Mouse (Mus musculus): Measurements from ENCODE around the gene Col5a1. TPM values are rescaled to one million over a fixed set of nuclear protein-coding genes. Genes with fewer than 3 reads are reported as not detected.

Gene Col5a1
- polyA plus RNA-seq, 1 experiment from 2014 or later: 59.1 TPM

GRCm38 (mm10) chr2:27969158-27969557 is 82.9 kb downstream of the Col5a1 start:
- H3K4me2 ChIP-seq: no peak overlapping the region
- H3K36me3 ChIP-seq: peaks cover 95% of the 10 kb centered on the region
- no peaks in the 10 kb centered on the region for H3K4me1 ChIP-seq (replicated peaks)
- ATAC-seq (ENCODE audit: insufficient number of reproducible peaks, insufficient read depth, low FRiP score, low TSS enrichment, low read depth): no peak
- 14% methylated on average over 6 of the region's 6 CpGs for WGBS
- no peak overlapping the region for H3K9ac ChIP-seq (replicated peaks)
- H3K27me3 ChIP-seq: no peaks in the 10 kb centered on the region
- H3K27ac ChIP-seq: no peak overlapping the region
- H3K9me3 ChIP-seq: no peaks in the 10 kb centered on the region
- no peak overlapping the region for H3K4me3 ChIP-seq (replicated peaks)

- Histone ChIP-seq H3K27ac (no peak overlapping the region), H3K4me3 (replicated peaks) (no peak overlapping the region), H3K4me1 (replicated peaks) (no peaks in the 10 kb centered on the region), H3K27me3 (no peaks in the 10 kb centered on the region), H3K4me2 (no peak overlapping the region), H3K9ac (replicated peaks) (no peak overlapping the region), H3K9me3 (no peaks in the 10 kb centered on the region), H3K36me3 (peaks cover 80% of the 10 kb centered on the region)
- no peak for ATAC-seq (ENCODE audit: insufficient number of reproducible peaks, insufficient read depth, low FRiP score, low TSS enrichment, low read depth)
- 59% methylated on average over 3 of the region's 3 CpGs for WGBS
Measured at GRCm38 (mm10) chr2:27973840-27974239, 87.6 kb downstream of the Col5a1 start.

GRCm38 (mm10) chr2:27975786-27976185 is 89.6 kb downstream of the Col5a1 start:
- Histone ChIP-seq H3K9ac (replicated peaks) (no peak overlapping the region), H3K4me3 (replicated peaks) (no peak overlapping the region), H3K27me3 (no peaks in the 10 kb centered on the region), H3K4me1 (replicated peaks) (no peaks in the 10 kb centered on the region), H3K36me3 (peaks cover 81% of the 10 kb centered on the region), H3K27ac (no peak overlapping the region), H3K9me3 (no peaks in the 10 kb centered on the region), H3K4me2 (no peak overlapping the region)
- 44% methylated on average over 3 of the region's 3 CpGs for WGBS
- no peak for ATAC-seq (ENCODE audit: insufficient number of reproducible peaks, insufficient read depth, low FRiP score, low TSS enrichment, low read depth)

GRCm38 (mm10) chr2:27976512-27976911 is 90.3 kb downstream of the Col5a1 start:
- H3K9me3 ChIP-seq: no peaks in the 10 kb centered on the region
- H3K4me1 ChIP-seq (replicated peaks): no peaks in the 10 kb centered on the region
- 76% methylated on average over 4 of the region's 4 CpGs for WGBS
- no peak overlapping the region for H3K9ac ChIP-seq (replicated peaks)
- H3K36me3 ChIP-seq: peaks cover 81% of the 10 kb centered on the region
- no peak overlapping the region for H3K4me2 ChIP-seq
- H3K27me3 ChIP-seq: no peaks in the 10 kb centered on the region
- ATAC-seq (ENCODE audit: insufficient number of reproducible peaks, insufficient read depth, low FRiP score, low TSS enrichment, low read depth): no peak
- H3K4me3 ChIP-seq (replicated peaks): no peak overlapping the region
- no peak overlapping the region for H3K27ac ChIP-seq

- Histone ChIP-seq H3K27ac (no peak overlapping the region), H3K36me3 (peaks cover 86% of the 10 kb centered on the region), H3K4me2 (no peak overlapping the region), H3K9ac (replicated peaks) (no peak overlapping the region), H3K27me3 (no peaks in the 10 kb centered on the region), H3K4me3 (replicated peaks) (no peak overlapping the region), H3K9me3 (no peaks in the 10 kb centered on the region), H3K4me1 (replicated peaks) (no peaks in the 10 kb centered on the region)
- ATAC-seq (ENCODE audit: insufficient number of reproducible peaks, insufficient read depth, low FRiP score, low TSS enrichment, low read depth): no peak
- WGBS: 78% methylated on average over 2 of the region's 2 CpGs
Measured at GRCm38 (mm10) chr2:27981066-27981465, 94.8 kb downstream of the Col5a1 start.

- no peak for ATAC-seq (ENCODE audit: insufficient number of reproducible peaks, insufficient read depth, low FRiP score, low TSS enrichment, low read depth)
- Histone ChIP-seq H3K4me1 (replicated peaks) (no peaks in the 10 kb centered on the region), H3K27ac (no peak overlapping the region), H3K9ac (replicated peaks) (no peak overlapping the region), H3K9me3 (no peaks in the 10 kb centered on the region), H3K4me2 (no peak overlapping the region), H3K27me3 (no peaks in the 10 kb centered on the region), H3K4me3 (replicated peaks) (no peak overlapping the region), H3K36me3 (peaks cover 88% of the 10 kb centered on the region)
- WGBS: 84% methylated on average over 14 of the region's 14 CpGs
Measured at GRCm38 (mm10) chr2:27981621-27982535, 95.7 kb downstream of the Col5a1 start.

- no peaks in the 10 kb centered on the region for H3K27me3 ChIP-seq
- no peaks in the 10 kb centered on the region for H3K4me1 ChIP-seq (replicated peaks)
- H3K9me3 ChIP-seq: no peaks in the 10 kb centered on the region
- H3K36me3 ChIP-seq: peaks cover 93% of the 10 kb centered on the region
- no peak overlapping the region for H3K4me2 ChIP-seq
- no peak for ATAC-seq (ENCODE audit: insufficient number of reproducible peaks, insufficient read depth, low FRiP score, low TSS enrichment, low read depth)
- H3K9ac ChIP-seq (replicated peaks): no peak overlapping the region
- no peak overlapping the region for H3K27ac ChIP-seq
- no peak overlapping the region for H3K4me3 ChIP-seq (replicated peaks)
Measured at GRCm38 (mm10) chr2:27983093-27983492, 96.9 kb downstream of the Col5a1 start.

- Histone ChIP-seq H3K27me3 (no peaks in the 10 kb centered on the region), H3K36me3 (peaks cover 100% of the 10 kb centered on the region), H3K9ac (replicated peaks) (no peak overlapping the region), H3K4me2 (no peak overlapping the region), H3K4me1 (replicated peaks) (no peaks in the 10 kb centered on the region), H3K27ac (no peak overlapping the region), H3K9me3 (no peaks in the 10 kb centered on the region), H3K4me3 (replicated peaks) (no peak overlapping the region)
- WGBS: 50% methylated on average over 3 of the region's 3 CpGs
- no peak for ATAC-seq (ENCODE audit: insufficient number of reproducible peaks, insufficient read depth, low FRiP score, low TSS enrichment, low read depth)
Measured at GRCm38 (mm10) chr2:27983884-27984283, 97.7 kb downstream of the Col5a1 start.

GRCm38 (mm10) chr2:27986751-27987150 is 100.5 kb downstream of the Col5a1 start:
- Histone ChIP-seq H3K36me3 (peaks cover 99% of the 10 kb centered on the region), H3K4me3 (replicated peaks) (no peak overlapping the region), H3K27me3 (no peaks in the 10 kb centered on the region), H3K9me3 (no peaks in the 10 kb centered on the region), H3K4me2 (no peak overlapping the region), H3K27ac (no peak overlapping the region), H3K9ac (replicated peaks) (no peak overlapping the region), H3K4me1 (replicated peaks) (no peaks in the 10 kb centered on the region)
- no peak for ATAC-seq (ENCODE audit: insufficient number of reproducible peaks, insufficient read depth, low FRiP score, low TSS enrichment, low read depth)
- WGBS: 86% methylated on average over 4 of the region's 4 CpGs

- no peak for ATAC-seq (ENCODE audit: insufficient number of reproducible peaks, insufficient read depth, low FRiP score, low TSS enrichment, low read depth)
- peaks cover 95% of the 10 kb centered on the region for H3K36me3 ChIP-seq
- no peaks in the 10 kb centered on the region for H3K27me3 ChIP-seq
- WGBS: 89% methylated on average over 13 of the region's 13 CpGs
- no peaks in the 10 kb centered on the region for H3K4me1 ChIP-seq (replicated peaks)
- H3K9me3 ChIP-seq: no peaks in the 10 kb centered on the region
- no peak overlapping the region for H3K4me2 ChIP-seq
- no peak overlapping the region for H3K9ac ChIP-seq (replicated peaks)
- no peak overlapping the region for H3K27ac ChIP-seq
- no peak overlapping the region for H3K4me3 ChIP-seq (replicated peaks)
Measured at GRCm38 (mm10) chr2:27990430-27991211, 104.4 kb downstream of the Col5a1 start.

GRCm38 (mm10) chr2:27993416-27993815 is 107.2 kb downstream of the Col5a1 start:
- H3K27me3 ChIP-seq: no peaks in the 10 kb centered on the region
- WGBS: 69% methylated on average over 5 of the region's 5 CpGs
- no peaks in the 10 kb centered on the region for H3K4me1 ChIP-seq (replicated peaks)
- ATAC-seq (ENCODE audit: insufficient number of reproducible peaks, insufficient read depth, low FRiP score, low TSS enrichment, low read depth): no peak
- no peak overlapping the region for H3K9ac ChIP-seq (replicated peaks)
- H3K27ac ChIP-seq: no peak overlapping the region
- H3K36me3 ChIP-seq: peaks cover 93% of the 10 kb centered on the region
- no peak overlapping the region for H3K4me3 ChIP-seq (replicated peaks)
- H3K9me3 ChIP-seq: no peaks in the 10 kb centered on the region
- H3K4me2 ChIP-seq: no peak overlapping the region

All from limb, embryonic 12.5 days (tissue).